Mouse (Mus musculus) olfactory bulb, adult 2 months (tissue): ENCODE data around the gene Shc1.

Source experiments
- CTCF ChIP-seq: fragments of 200-500 bp; IDR thresholded peaks from 2 replicates; pipeline ENCODE4 v1.5.1; 2012; ENCODE audit warnings: low read depth, mild to moderate bottlenecking, low read length, moderate library complexity; ENCODE audit not compliant: insufficient read depth
- POLR2A ChIP-seq: fragments of 200-500 bp; IDR thresholded peaks from 2 replicates; pipeline ENCODE4 v1.6.1; 2012; ENCODE audit warnings: mild to moderate bottlenecking, low read depth, low read length, moderate library complexity; ENCODE audit not compliant: insufficient read depth

DNA sequence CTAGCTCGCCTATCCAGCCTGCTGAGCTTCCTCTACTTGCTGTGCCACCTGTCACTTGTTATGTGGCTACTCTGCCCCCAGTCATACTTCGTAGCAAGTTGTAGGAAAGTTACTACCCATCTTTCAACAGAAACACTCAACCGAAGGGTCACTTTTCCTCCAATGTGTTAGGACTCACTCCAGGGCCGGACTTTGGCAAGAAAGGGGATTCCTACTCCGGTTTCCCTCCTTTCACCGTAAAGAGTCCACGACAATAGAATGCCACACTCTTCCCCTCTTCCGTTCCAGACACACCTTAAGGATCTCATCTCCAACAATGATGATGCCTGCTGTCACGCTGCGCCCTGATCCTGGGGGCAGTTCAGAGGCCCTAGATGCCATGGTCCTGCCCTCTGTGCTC, 7.4 kb upstream of the Shc1 start:
- TF ChIP-seq POLR2A (no peak), CTCF (no peak)
